Mouse (Mus musculus): ENCODE results near the gene Plch2. TPM values are rescaled to one million over a fixed set of nuclear protein-coding genes. Genes with fewer than 3 reads are reported as not detected.
A peak's percentile ranks its signal among the peaks of the same experiment; 100 is the strongest.

The Plch2 gene
- total and polyA plus RNA-seq, 2 experiments from 2014 or later, result 17.4 to 42.1 TPM

- Histone ChIP-seq H3K27ac (ENCODE audit: low read depth, low read length) (no peak overlapping the region), H3K4me3 (ENCODE audit: low read depth, low read length) (no peak overlapping the region), H3K36me3 (ENCODE audit: insufficient read depth) (peaks cover 78% of the 10 kb centered on the region), H3K9ac (no peak overlapping the region), H3K4me1 (ENCODE audit: insufficient read depth) (no peaks in the 10 kb centered on the region), H3K27me3 (ENCODE audit: insufficient read depth, low read length) (no peaks in the 10 kb centered on the region), H3K4me2 (ENCODE audit: low read depth) (no peak overlapping the region), H3K9me3 (ENCODE audit: low read length) (no peaks in the 10 kb centered on the region)
- 0 out of 2 replicates have a peak, but pooled peaks have one; percentile 7 for TF ChIP-seq CTCF (IDR thresholded peaks at IDR 0.05; ENCODE audit: low read depth)
- DNase-seq (no peak), ATAC-seq (no peak; the same call in 1 of the 2 replicates)
- WGBS, result 87% methylated on average over 9 of the region's 9 CpGs
Measured at GRCm38 (mm10) chr4:155075137-155075536, 18.6 kb upstream of the Plch2 start.

DNA sequence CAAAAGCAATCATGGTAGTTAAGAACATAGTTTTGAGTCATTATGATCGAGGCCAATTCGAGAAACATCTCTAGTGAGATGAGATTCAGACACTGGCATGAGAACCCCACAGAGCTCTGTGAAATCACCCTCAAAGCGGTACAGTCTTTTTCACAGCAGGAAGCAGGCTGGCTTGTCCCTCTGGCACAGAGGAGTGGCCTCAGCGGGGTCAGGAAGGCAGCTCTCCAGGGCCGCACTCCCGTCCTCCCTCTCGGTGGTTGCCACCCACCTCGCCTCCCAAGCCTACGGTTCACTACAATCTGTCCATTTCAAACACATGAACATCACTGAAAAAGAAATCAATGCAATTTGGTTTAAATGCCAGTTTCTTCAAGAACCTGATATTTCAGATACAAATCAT lies 17.8 kb upstream of the Plch2 start:
- Histone ChIP-seq H3K27me3 (ENCODE audit: insufficient read depth, low read length) (no peaks in the 10 kb centered on the region), H3K9me3 (ENCODE audit: low read length) (no peaks in the 10 kb centered on the region), H3K4me3 (ENCODE audit: low read depth, low read length) (no peak overlapping the region), H3K4me1 (ENCODE audit: insufficient read depth) (no peaks in the 10 kb centered on the region), H3K9ac (no peak overlapping the region), H3K4me2 (ENCODE audit: low read depth) (no peak overlapping the region), H3K27ac (ENCODE audit: low read depth, low read length) (no peak overlapping the region), H3K36me3 (ENCODE audit: insufficient read depth) (peaks cover 78% of the 10 kb centered on the region)
- TF ChIP-seq CTCF (IDR thresholded peaks at IDR 0.05; ENCODE audit: low read depth), result no peak
- 81% methylated on average over 9 of the region's 9 CpGs for WGBS
- no peak for ATAC-seq
- DNase-seq, result no peak

DNA sequence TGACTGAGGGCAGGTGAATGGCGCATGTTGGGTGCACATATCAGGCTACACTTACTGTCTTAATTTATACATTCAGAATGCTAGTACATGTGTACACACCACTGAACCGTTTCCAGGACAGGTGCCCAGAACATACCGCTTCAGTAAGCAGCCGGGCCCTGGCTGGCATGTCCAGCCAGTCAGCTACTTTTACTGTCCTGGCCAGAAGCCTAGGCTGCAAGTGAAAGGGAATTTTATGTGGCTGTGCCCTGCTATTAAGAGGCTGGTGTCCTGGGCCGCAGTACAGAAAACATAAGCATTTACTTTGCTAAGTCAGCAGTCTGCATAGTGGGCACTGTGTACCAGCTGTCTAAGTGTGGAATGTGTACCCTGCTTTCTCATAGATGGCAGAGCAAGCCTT lies 14.3 kb upstream of the Plch2 start:
- no peak for DNase-seq
- 90% methylated on average over 5 of the region's 5 CpGs for WGBS
- no peak overlapping the region for H3K27ac ChIP-seq (ENCODE audit: low read depth, low read length)
- H3K9ac ChIP-seq, result no peak overlapping the region
- H3K4me1 ChIP-seq (ENCODE audit: insufficient read depth), result peaks cover 12% of the 10 kb centered on the region
- H3K9me3 ChIP-seq (ENCODE audit: low read length), result no peaks in the 10 kb centered on the region
- H3K36me3 ChIP-seq (ENCODE audit: insufficient read depth), result peaks cover 64% of the 10 kb centered on the region
- no peak for TF ChIP-seq CTCF (IDR thresholded peaks at IDR 0.05; ENCODE audit: low read depth)
- no peak for ATAC-seq
- H3K4me3 ChIP-seq (ENCODE audit: low read depth, low read length), result no peak overlapping the region
- H3K4me2 ChIP-seq (ENCODE audit: low read depth), result no peak overlapping the region
- H3K27me3 ChIP-seq (ENCODE audit: insufficient read depth, low read length), result no peaks in the 10 kb centered on the region

DNA sequence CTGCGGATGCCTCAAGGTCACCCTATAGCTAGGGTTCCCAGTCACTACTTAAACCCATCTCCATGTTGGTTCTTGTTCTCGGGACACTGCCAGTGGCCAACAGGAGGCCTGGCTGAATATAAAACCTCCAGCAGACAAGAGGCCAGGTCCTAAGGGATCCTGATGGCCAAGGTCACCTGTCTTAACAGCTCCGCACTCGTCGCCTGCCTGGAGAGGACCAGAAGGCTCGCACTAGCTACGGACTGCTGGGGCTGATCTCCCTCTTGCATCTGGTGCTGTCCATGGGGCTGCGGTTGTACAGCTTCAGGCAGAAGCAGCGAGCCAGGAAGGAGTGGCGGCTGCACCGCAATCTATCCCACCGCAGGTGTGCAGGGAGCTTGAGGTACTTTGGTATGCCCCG lies 13.6 kb upstream of the Plch2 start:
- WGBS, result 94% methylated on average over 13 of the region's 13 CpGs
- no peak for TF ChIP-seq CTCF (IDR thresholded peaks at IDR 0.05; ENCODE audit: low read depth)
- no peaks in the 10 kb centered on the region for H3K27me3 ChIP-seq (ENCODE audit: insufficient read depth, low read length)
- H3K4me3 ChIP-seq (ENCODE audit: low read depth, low read length), result no peak overlapping the region
- H3K27ac ChIP-seq (ENCODE audit: low read depth, low read length), result no peak overlapping the region
- no peak for ATAC-seq
- peaks cover 57% of the 10 kb centered on the region for H3K36me3 ChIP-seq (ENCODE audit: insufficient read depth)
- DNase-seq, result no peak
- H3K9ac ChIP-seq, result no peak overlapping the region
- H3K4me2 ChIP-seq (ENCODE audit: low read depth), result no peak overlapping the region
- H3K9me3 ChIP-seq (ENCODE audit: low read length), result no peaks in the 10 kb centered on the region
- peaks cover 12% of the 10 kb centered on the region for H3K4me1 ChIP-seq (ENCODE audit: insufficient read depth)

DNA sequence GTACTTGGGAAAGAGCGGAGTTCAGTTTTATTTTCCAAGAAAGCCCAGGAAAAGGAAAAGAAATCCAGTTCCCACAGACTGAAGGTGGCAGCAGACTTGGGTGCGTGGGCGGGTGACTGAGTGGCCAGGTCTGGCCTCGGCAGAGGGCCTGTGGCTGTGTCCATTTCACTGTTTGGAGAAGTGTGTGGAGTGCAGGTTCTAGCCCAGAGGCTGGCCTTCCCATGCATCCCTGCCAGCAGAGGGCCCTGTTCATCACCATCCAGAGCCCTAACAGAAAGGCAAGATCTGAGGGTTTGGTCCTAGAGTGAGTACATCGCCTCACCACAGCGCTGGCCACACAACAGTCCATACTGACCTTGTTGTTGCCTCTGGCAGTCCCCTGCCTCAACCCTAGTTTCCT lies 12.6 kb upstream of the Plch2 start:
- TF ChIP-seq CTCF (IDR thresholded peaks at IDR 0.05; ENCODE audit: low read depth), result peak; percentile 52
- WGBS, result 81% methylated on average over 6 of the region's 6 CpGs
- Histone ChIP-seq H3K9ac (no peak overlapping the region), H3K27me3 (ENCODE audit: insufficient read depth, low read length) (no peaks in the 10 kb centered on the region), H3K4me1 (ENCODE audit: insufficient read depth) (peaks cover 12% of the 10 kb centered on the region), H3K4me2 (ENCODE audit: low read depth) (no peak overlapping the region), H3K4me3 (ENCODE audit: low read depth, low read length) (no peak overlapping the region), H3K36me3 (ENCODE audit: insufficient read depth) (peaks cover 52% of the 10 kb centered on the region), H3K9me3 (ENCODE audit: low read length) (no peaks in the 10 kb centered on the region), H3K27ac (ENCODE audit: low read depth, low read length) (no peak overlapping the region)
- ATAC-seq (no peak), DNase-seq (no peak)

- Histone ChIP-seq H3K27ac (ENCODE audit: low read depth, low read length) (no peak overlapping the region), H3K4me3 (ENCODE audit: low read depth, low read length) (no peak overlapping the region), H3K27me3 (ENCODE audit: insufficient read depth, low read length) (no peaks in the 10 kb centered on the region), H3K4me1 (ENCODE audit: insufficient read depth) (peaks cover 12% of the 10 kb centered on the region), H3K4me2 (ENCODE audit: low read depth) (no peak overlapping the region), H3K9ac (no peak overlapping the region), H3K9me3 (ENCODE audit: low read length) (no peaks in the 10 kb centered on the region), H3K36me3 (ENCODE audit: insufficient read depth) (peaks cover 45% of the 10 kb centered on the region)
- no peak for TF ChIP-seq CTCF (IDR thresholded peaks at IDR 0.05; ENCODE audit: low read depth)
- ATAC-seq (no peak), DNase-seq (no peak)
- WGBS, result 94% methylated on average over 20 of the region's 20 CpGs
Measured at GRCm38 (mm10) chr4:155068357-155068972, 11.9 kb upstream of the Plch2 start.

GRCm38 (mm10) chr4:155066834-155067522 lies 10.4 kb upstream of the Plch2 start, which contains the start of gene Pex10:
TSS of gene Pex10 (plus strand) at chr4:155067016.
- H3K4me2 ChIP-seq (ENCODE audit: low read depth), result peak within 1 kb of the TSS; percentile 88
- WGBS, result 3% methylated on average over 48 of the region's 48 CpGs
- peak within 1 kb of the TSS; percentile 69 for H3K27ac ChIP-seq (ENCODE audit: low read depth, low read length)
- TF ChIP-seq CTCF (IDR thresholded peaks at IDR 0.05; ENCODE audit: low read depth), result no peak
- peaks cover 12% of the 10 kb centered on the region for H3K4me1 ChIP-seq (ENCODE audit: insufficient read depth)
- DNase-seq (peak; percentile 99), ATAC-seq (peak; percentile 94)
- H3K9me3 ChIP-seq (ENCODE audit: low read length), result no peaks in the 10 kb centered on the region
- no peaks in the 10 kb centered on the region for H3K27me3 ChIP-seq (ENCODE audit: insufficient read depth, low read length)
- peak within 1 kb of the TSS; percentile 71 for H3K9ac ChIP-seq
- peaks cover 34% of the 10 kb centered on the region for H3K36me3 ChIP-seq (ENCODE audit: insufficient read depth)
- peak within 1 kb of the TSS; percentile 62 for H3K4me3 ChIP-seq (ENCODE audit: low read depth, low read length)
